Mouse (Mus musculus) neural tube, embryonic 14.5 days (tissue): Measurements from ENCODE around the gene Slc27a4. TPM values are rescaled to one million over a fixed set of nuclear protein-coding genes. Genes with fewer than 3 reads are reported as not detected.

Experiments
- ATAC-seq: fragments of 200-750 bp; cut with Nextera tagmentation; 2 replicates; pipeline ENCODE4 v1.8.0; 2017; ENCODE audit warnings: low read depth, mild to moderate bottlenecking, moderate TSS enrichment, moderate library complexity
- H3K27ac ChIP-seq: fragments of 300-500 bp; sonication (generic); 2 replicates; pipeline ENCODE4 v1.5.1; 2014; ENCODE audit warnings: low read depth, mild to moderate bottlenecking, control low read depth, low read length, moderate library complexity, mixed read lengths
- H3K27me3 ChIP-seq: fragments of 300-500 bp; sonication (generic); 2 replicates; pipeline ENCODE4 v1.6.1; 2014; ENCODE audit warnings: low read length; ENCODE audit not compliant: control insufficient read depth, insufficient read depth
- H3K36me3 ChIP-seq: fragments of 300-500 bp; sonication (generic); 2 replicates; pipeline ENCODE4 v1.6.1; 2014; ENCODE audit warnings: low read length, mixed read lengths; ENCODE audit not compliant: control insufficient read depth, insufficient read depth
- H3K4me1 ChIP-seq: fragments of 300-500 bp; sonication (generic); 2 replicates; pipeline ENCODE4 v1.6.1; 2014; ENCODE audit warnings: low read length; ENCODE audit not compliant: control insufficient read depth, insufficient read depth
- H3K4me2 ChIP-seq: fragments of 300-500 bp; sonication (generic); 2 replicates; pipeline ENCODE4 v1.6.1; 2014; ENCODE audit warnings: mild to moderate bottlenecking, low read depth, low read length, control low read depth
- H3K4me3 ChIP-seq: fragments of 300-500 bp; sonication (generic); 2 replicates; pipeline ENCODE4 v1.5.1; 2014; ENCODE audit warnings: low read depth, low read length, control low read depth, mixed read lengths
- H3K9ac ChIP-seq: fragments of 300-500 bp; sonication (generic); replicated peaks from 2 replicates; pipeline ENCODE4 v1.6.1; 2014; ENCODE audit warnings: low read depth, mild to moderate bottlenecking, control low read depth, low read length, mixed read lengths
- H3K9me3 ChIP-seq: fragments of 300-500 bp; sonication (generic); 2 replicates; pipeline ENCODE4 v1.6.1; 2016; ENCODE audit warnings: low read length; ENCODE audit not compliant: control insufficient read depth
- WGBS: fragments of 180-500 bp; shearing (Covaris S2); extraction: QIAGEN DNeasy Blood & Tissue Kit; methylation state at CpG from one replicate; pipeline ENCODE4 v1.1.7; 2014; 5-methylcytosine and 5-hydroxymethylcytosine counted together
- polyA plus RNA-seq: library from polyadenylated mRNA; unstranded; fragments of >200 nt; fragmentation: Nextera tagmentation; extraction: Ambion mirVana; gene quantifications from 2 replicates; pipeline ENCODE4 v1.2.1, GENCODE M21; 2014

The Slc27a4 gene
- polyA plus RNA-seq, 1 experiment from 2014 or later, result 35.8 TPM

DNA sequence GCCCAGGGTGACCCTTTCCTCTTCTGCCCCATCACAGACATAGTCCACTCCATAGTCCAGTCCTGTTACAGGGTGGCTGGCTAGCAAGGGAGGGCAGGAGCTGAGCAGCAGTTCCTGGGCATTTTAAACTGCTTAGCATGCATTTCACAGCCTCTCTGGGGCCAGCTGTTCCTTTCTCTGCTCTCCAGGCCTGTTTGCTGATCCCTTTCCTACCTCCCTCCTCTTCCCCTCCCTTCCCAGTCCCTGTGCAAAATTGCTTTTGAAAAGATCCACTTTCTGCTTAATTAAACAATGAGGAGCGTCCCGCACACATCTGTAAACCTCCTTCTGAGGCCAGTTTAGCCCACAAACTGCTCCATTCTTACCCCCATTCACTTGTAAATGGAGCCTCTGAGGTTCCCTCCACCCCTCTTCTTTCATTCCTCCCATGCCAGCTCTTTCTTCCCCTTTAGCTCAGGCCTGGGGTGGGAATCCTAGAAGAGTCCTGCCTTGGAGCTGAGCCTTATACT, 33.0 kb downstream of the Slc27a4 start:
- Histone ChIP-seq H3K9ac (no peak overlapping the region), H3K27me3 (no peaks in the 10 kb centered on the region), H3K4me1 (peaks cover 15% of the 10 kb centered on the region), H3K9me3 (no peaks in the 10 kb centered on the region), H3K27ac (peak overlapping the region; percentile 49), H3K4me2 (no peak overlapping the region), H3K4me3 (no peak overlapping the region), H3K36me3 (no peaks in the 10 kb centered on the region)
- WGBS, result 4% methylated on average over 2 of the region's 2 CpGs
- ATAC-seq, result peak; percentile 62

DNA sequence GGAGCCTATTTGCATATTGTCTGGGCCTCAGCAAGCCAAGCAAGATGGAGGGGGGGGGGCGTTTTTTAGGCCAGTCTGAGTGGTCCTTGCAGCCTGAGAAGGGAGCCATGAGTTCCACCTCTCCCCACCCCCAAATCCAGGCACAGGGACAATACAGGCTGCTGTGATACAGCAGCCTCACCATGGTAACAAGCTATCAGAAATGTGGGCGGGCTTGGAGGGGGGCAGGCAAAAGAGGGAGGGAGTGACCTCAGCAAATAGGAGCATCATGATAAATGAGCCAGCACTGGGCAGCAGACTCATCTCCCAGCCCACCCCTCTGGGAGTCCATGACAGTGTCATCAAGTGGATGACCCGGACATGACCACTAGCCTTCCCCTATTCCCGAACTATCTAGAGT, 37.0 kb downstream of the Slc27a4 start:
- Histone ChIP-seq H3K9ac (0 out of 2 replicates have a peak overlapping the region, but pooled peaks have one; percentile 16), H3K4me1 (peaks cover 26% of the 10 kb centered on the region), H3K4me3 (no peak overlapping the region), H3K36me3 (no peaks in the 10 kb centered on the region; the same call in 1 of the 2 replicates), H3K4me2 (no peak overlapping the region), H3K27me3 (no peaks in the 10 kb centered on the region), H3K27ac (peak overlapping the region; percentile 64), H3K9me3 (no peaks in the 10 kb centered on the region)
- peak; percentile 65; the same call in 1 of the 2 replicates for ATAC-seq
- 3% methylated on average over 4 of the region's 4 CpGs for WGBS

DNA sequence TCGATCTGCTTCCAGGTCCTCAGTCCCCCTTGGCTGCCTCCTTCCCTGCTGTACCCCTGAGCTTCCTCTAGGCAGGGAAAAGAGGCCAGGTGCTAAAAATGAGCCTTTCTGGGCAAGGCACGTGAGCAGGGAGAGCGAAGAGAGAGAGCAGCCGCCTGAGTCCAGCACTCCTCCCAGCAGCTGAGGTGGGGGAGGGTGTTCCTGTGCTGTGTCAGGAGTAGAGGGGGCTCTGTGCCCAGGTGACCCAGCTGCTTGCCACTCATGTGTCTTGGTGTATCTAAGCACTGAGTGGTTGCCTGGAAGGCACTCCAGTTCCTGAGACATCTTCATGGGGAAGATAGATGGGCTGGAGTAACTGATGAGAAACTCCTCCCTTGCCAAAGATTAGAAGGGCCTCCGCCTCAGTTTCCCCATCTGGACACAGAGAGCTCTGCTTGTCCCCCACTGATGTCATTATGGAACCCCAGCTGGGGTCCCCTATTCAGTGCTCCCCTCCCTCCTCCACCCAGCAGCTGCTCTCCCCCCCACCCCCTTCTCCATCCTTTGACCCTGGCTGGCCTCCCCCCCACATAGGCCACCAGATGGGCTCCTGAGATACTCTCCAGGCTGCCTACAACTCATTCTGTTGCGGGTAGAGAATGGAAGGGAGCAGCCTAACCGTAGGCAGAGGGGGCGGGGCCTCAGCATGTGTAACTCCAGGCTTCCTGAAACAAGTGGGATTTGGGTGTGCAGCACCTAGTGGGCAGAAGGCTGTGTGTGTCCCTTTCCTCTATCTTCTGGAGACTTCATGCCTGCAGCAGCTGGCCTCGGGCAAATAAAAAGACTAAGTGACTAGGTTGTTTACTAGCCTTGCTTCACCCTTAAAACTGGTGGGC, 41.0 kb downstream of the Slc27a4 start:
- H3K4me3 ChIP-seq, result no peak overlapping the region
- 0 out of 2 replicates have a peak, but pooled peaks have one; percentile 30 for ATAC-seq
- H3K36me3 ChIP-seq, result no peaks in the 10 kb centered on the region; the same call in 1 of the 2 replicates
- peak overlapping the region; percentile 66; the same call in 1 of the 2 replicates for H3K27ac ChIP-seq
- no peak overlapping the region for H3K9ac ChIP-seq
- no peaks in the 10 kb centered on the region; the same call in 1 of the 2 replicates for H3K27me3 ChIP-seq
- 20% methylated on average over 9 of the region's 9 CpGs for WGBS
- no peaks in the 10 kb centered on the region for H3K9me3 ChIP-seq
- no peak overlapping the region; the same call in 1 of the 2 replicates for H3K4me2 ChIP-seq
- H3K4me1 ChIP-seq, result peaks cover 42% of the 10 kb centered on the region

DNA sequence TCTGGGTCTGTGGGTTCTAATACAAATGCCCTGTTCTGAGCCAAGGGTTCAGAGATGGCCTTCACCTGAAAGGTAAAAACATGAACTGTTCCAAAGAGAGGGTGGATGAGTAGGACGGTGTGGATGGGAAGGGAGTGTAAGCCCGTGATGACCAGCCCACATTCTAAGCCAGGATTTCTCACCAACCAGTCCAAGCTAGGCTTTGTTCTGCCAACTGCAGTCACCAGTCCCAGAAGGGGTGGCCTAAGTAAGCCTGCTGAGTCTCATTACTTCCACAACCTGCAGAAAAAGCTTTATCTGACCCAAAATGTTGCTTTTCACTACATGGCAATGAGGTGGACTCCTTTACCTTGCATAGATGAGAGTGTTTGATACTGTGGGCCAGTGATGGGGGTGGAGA, 41.7 kb downstream of the Slc27a4 start:
- H3K4me1 ChIP-seq, result peaks cover 35% of the 10 kb centered on the region

DNA sequence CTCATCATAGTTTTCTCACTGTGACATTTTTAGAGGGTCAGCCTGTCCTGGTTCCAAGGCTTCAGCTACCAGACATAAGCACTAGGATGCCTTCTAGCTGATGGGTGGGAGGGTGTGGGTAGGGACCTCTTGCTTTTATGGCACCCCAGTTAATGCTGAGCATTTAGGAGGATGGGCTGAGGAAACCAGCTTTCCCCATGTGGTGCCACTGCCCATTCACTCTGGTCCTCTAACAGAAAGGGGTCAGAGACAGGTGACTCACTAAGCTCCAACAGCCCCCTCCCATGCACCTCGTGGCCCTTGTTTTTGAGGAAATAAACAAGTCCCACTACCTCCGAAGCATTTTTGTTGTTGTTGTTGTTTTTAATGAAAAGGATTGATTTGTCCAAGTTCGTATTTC, 42.2 kb downstream of the Slc27a4 start:
- H3K9ac ChIP-seq, result peak overlapping the region; percentile 93
- peak overlapping the region; percentile 66 for H3K27ac ChIP-seq
- no peaks in the 10 kb centered on the region for H3K9me3 ChIP-seq
- peak overlapping the region; percentile 76 for H3K4me2 ChIP-seq
- no peaks in the 10 kb centered on the region; the same call in 1 of the 2 replicates for H3K36me3 ChIP-seq
- 12% methylated on average over 3 of the region's 3 CpGs for WGBS
- no peaks in the 10 kb centered on the region; the same call in 1 of the 2 replicates for H3K27me3 ChIP-seq
- ATAC-seq, result no peak
- peaks cover 33% of the 10 kb centered on the region for H3K4me1 ChIP-seq
- H3K4me3 ChIP-seq, result peak overlapping the region; percentile 61

More for the DNA sequence above, 41.7 kb downstream of the Slc27a4 start:
- Histone ChIP-seq H3K4me2 (peak overlapping the region; percentile 76), H3K27me3 (no peaks in the 10 kb centered on the region; the same call in 1 of the 2 replicates), H3K9ac (no peak overlapping the region; the same call in 1 of the 2 replicates), H3K36me3 (no peaks in the 10 kb centered on the region; the same call in 1 of the 2 replicates), H3K9me3 (no peaks in the 10 kb centered on the region), H3K4me3 (peak overlapping the region; percentile 61), H3K27ac (peak overlapping the region; percentile 66)
- 36% methylated on average over 2 of the region's 2 CpGs for WGBS
- no peak for ATAC-seq

DNA sequence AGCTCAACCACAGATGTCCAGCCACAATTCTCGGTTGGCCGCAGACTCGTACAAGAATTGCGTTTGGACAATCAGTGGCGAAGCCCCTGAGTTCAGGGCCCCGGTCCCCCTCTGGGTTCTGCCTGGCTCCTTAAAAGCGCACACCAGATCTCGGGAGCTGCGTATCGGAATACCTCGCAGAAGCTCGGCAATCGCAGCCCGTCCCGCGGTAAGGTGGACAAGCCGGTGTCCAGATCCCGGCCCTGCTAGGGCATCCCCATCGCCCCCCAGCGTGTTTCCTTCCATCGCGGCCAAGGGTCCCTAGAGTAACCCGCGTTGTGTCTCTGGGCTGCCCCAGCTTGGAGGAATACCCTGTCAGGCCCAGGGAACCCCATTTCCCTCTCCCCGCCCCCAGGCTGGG, 43.2 kb downstream of the Slc27a4 start:
- H3K4me3 ChIP-seq, result peak overlapping the region; percentile 61
- H3K9ac ChIP-seq, result peak overlapping the region; percentile 93
- ATAC-seq, result peak; percentile 3; the same call in 1 of the 2 replicates
- WGBS, result 3% methylated on average over 25 of the region's 25 CpGs
- H3K9me3 ChIP-seq, result no peaks in the 10 kb centered on the region
- no peaks in the 10 kb centered on the region; the same call in 1 of the 2 replicates for H3K36me3 ChIP-seq
- peak overlapping the region; percentile 76 for H3K4me2 ChIP-seq
- H3K4me1 ChIP-seq, result peaks cover 33% of the 10 kb centered on the region
- no peaks in the 10 kb centered on the region; the same call in 1 of the 2 replicates for H3K27me3 ChIP-seq
- peak overlapping the region; percentile 91 for H3K27ac ChIP-seq

DNA sequence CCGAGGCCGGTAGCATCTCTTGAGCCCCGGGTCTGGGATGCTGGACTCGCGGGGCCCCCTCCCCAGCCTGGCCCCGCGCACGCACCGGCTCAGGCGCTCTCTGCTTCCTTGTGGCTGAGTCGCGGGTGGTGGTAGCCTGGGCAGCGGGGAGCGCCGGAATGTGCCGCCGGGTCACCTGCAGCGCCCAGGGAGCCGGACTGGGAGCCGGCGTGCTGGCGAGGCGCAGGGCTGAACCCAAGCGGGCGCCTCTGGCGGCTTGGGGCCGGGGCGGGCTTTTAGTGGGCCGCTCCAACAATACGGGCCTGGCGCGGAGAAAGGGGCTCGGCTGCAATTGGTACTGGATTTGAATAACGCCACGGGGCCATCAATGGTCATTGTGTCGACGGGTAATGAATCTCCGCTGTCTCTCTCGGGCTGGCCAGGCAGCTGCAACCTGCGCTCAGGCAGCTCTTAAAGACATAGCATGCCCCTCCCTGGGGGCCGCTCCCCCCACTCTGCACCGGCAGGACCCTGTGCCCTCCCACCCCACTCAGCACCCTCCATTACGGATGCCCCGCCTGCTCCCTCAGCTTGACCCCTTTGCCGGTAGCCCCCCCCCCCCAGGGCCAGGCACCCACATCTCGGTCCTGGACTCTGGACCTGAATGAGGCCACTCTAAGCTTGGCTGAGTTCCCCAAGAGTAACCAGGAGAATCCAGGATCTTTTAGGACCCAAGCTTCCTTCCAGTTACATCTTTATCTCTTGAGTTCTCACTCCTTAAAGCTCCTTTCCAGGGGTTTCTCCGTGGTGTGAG, 43.8 kb downstream of the Slc27a4 start:
- H3K9ac ChIP-seq, result peak overlapping the region; percentile 93
- peak; percentile 62 for ATAC-seq
- H3K27me3 ChIP-seq, result no peaks in the 10 kb centered on the region; the same call in 1 of the 2 replicates
- H3K36me3 ChIP-seq, result no peaks in the 10 kb centered on the region; the same call in 1 of the 2 replicates
- H3K4me2 ChIP-seq, result peak overlapping the region; percentile 76
- peak overlapping the region; percentile 91 for H3K27ac ChIP-seq
- H3K9me3 ChIP-seq, result no peaks in the 10 kb centered on the region
- peak overlapping the region; percentile 61 for H3K4me3 ChIP-seq
- peaks cover 31% of the 10 kb centered on the region for H3K4me1 ChIP-seq
- WGBS, result 1% methylated on average over 45 of the region's 47 CpGs

DNA sequence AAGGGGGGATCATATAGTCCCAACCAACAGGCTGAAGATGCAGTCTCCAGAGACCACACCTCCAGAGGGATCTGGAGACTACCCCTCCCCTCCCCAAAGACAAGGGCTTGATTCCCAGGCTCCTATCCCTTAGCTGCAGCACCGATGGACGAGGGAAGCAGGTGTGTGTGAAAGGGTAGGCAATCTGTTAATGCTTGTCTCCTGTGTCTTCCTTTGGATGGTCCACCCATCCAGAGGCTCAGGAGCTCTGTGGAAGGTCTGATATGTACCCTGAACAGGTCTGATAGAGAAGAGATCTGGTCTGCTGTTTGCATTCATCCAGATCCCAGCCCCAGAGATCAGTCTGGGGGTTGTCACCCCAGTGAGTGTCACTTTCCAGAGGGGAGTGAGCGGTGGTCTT, 44.5 kb downstream of the Slc27a4 start:
- Histone ChIP-seq H3K4me2 (peak overlapping the region; percentile 76), H3K9me3 (no peaks in the 10 kb centered on the region), H3K4me3 (peak overlapping the region; percentile 61), H3K27me3 (no peaks in the 10 kb centered on the region; the same call in 1 of the 2 replicates), H3K27ac (no peak overlapping the region; the same call in 1 of the 2 replicates), H3K9ac (peak overlapping the region; percentile 93), H3K4me1 (peaks cover 31% of the 10 kb centered on the region), H3K36me3 (no peaks in the 10 kb centered on the region; the same call in 1 of the 2 replicates)
- 12% methylated on average over 3 of the region's 3 CpGs for WGBS
- no peak for ATAC-seq
